Mouse (Mus musculus) forebrain, embryonic 13.5 days (tissue): Measurements from ENCODE around the gene Dmd. TPM values are rescaled to one million over a fixed set of nuclear protein-coding genes. Genes with fewer than 3 reads are reported as not detected.

Experiments used
- ATAC-seq: fragments of 200-750 bp; cut with Nextera tagmentation; 2 replicates; pipeline ENCODE4 v1.8.0; 2017
- H3K27ac ChIP-seq: fragments of 300-500 bp; sonication (generic); 2 replicates; pipeline ENCODE4 v1.5.1; 2015; ENCODE audit warnings: inconsistent platforms, mild to moderate bottlenecking, moderate library complexity
- H3K27me3 ChIP-seq: fragments of 300-500 bp; sonication (generic); 2 replicates; pipeline ENCODE4 v1.6.1; 2015; ENCODE audit warnings: mild to moderate bottlenecking, inconsistent platforms
- H3K36me3 ChIP-seq: fragments of 300-500 bp; sonication (generic); 2 replicates; pipeline ENCODE4 v1.6.1; 2015; ENCODE audit warnings: mild to moderate bottlenecking, inconsistent platforms; ENCODE audit not compliant: poor library complexity, severe bottlenecking
- H3K4me1 ChIP-seq: fragments of 300-500 bp; sonication (generic); 2 replicates; pipeline ENCODE4 v1.6.1; 2015; ENCODE audit warnings: inconsistent platforms
- H3K4me2 ChIP-seq: fragments of 300-500 bp; sonication (generic); 2 replicates; pipeline ENCODE4 v1.6.1; 2015; ENCODE audit warnings: inconsistent platforms, mild to moderate bottlenecking, moderate library complexity
- H3K4me3 ChIP-seq: fragments of 300-500 bp; sonication (generic); 2 replicates; pipeline ENCODE4 v1.5.1; 2015; ENCODE audit warnings: mild to moderate bottlenecking, inconsistent platforms
- H3K9ac ChIP-seq: fragments of 300-500 bp; sonication (generic); 2 replicates; pipeline ENCODE4 v1.6.1; 2015; ENCODE audit warnings: mild to moderate bottlenecking, inconsistent platforms
- H3K9me3 ChIP-seq: fragments of 300-500 bp; sonication (generic); replicated peaks from 2 replicates; pipeline ENCODE4 v1.6.1; 2016; ENCODE audit warnings: inconsistent platforms
- WGBS: fragments of 180-500 bp; shearing (Covaris S2); methylation state at CpG from one replicate; pipeline ENCODE4 v1.1.7; 2015; 5-methylcytosine and 5-hydroxymethylcytosine counted together
- polyA plus RNA-seq: library from polyadenylated mRNA; unstranded; fragments of >200 nt; fragmentation: Nextera tagmentation; extraction: Ambion mirVana; gene quantifications from 2 replicates; pipeline ENCODE4 v1.2.1, GENCODE M21; 2015

Dmd gene
- polyA plus RNA-seq, 1 experiment from 2014 or later, result 26.1 TPM

- Histone ChIP-seq H3K4me2 (no peak overlapping the region), H3K36me3 (no peaks in the 10 kb centered on the region), H3K4me1 (no peaks in the 10 kb centered on the region), H3K27ac (no peak overlapping the region), H3K9me3 (no peaks in the 10 kb centered on the region), H3K4me3 (no peak overlapping the region), H3K9ac (no peak overlapping the region), H3K27me3 (no peaks in the 10 kb centered on the region)
- ATAC-seq, result no peak
- 93% methylated on average over 2 of the region's 2 CpGs for WGBS
Observed at GRCm38 (mm10) chrX:85207001-85207400, 2258.3 kb downstream of the Dmd start.

GRCm38 (mm10) chrX:85226883-85227282 lies 2278.2 kb downstream of the Dmd start:
- H3K4me1 ChIP-seq, result no peaks in the 10 kb centered on the region
- H3K27ac ChIP-seq, result no peak overlapping the region
- H3K9me3 ChIP-seq, result no peaks in the 10 kb centered on the region
- no peak overlapping the region for H3K4me3 ChIP-seq
- no peak overlapping the region for H3K4me2 ChIP-seq
- no peaks in the 10 kb centered on the region for H3K36me3 ChIP-seq
- no peak for ATAC-seq
- H3K27me3 ChIP-seq, result no peaks in the 10 kb centered on the region
- H3K9ac ChIP-seq, result no peak overlapping the region

GRCm38 (mm10) chrX:85249379-85249778 lies 2300.7 kb downstream of the Dmd start, which contains the start of gene Fthl17a:
Gene Fthl17a (plus strand): TSS chrX:85249679.
- H3K4me1 ChIP-seq, result no peaks in the 10 kb centered on the region
- no peak within 1 kb of the TSS for H3K4me2 ChIP-seq
- no peak within 1 kb of the TSS for H3K27ac ChIP-seq
- no peaks in the 10 kb centered on the region for H3K9me3 ChIP-seq
- H3K9ac ChIP-seq, result no peak within 1 kb of the TSS
- 77% methylated on average over 2 of the region's 2 CpGs for WGBS
- H3K27me3 ChIP-seq, result no peaks in the 10 kb centered on the region
- no peak within 1 kb of the TSS for H3K4me3 ChIP-seq
- no peak for ATAC-seq
- H3K36me3 ChIP-seq, result no peaks in the 10 kb centered on the region
